Mouse (Mus musculus) CD4-positive, CD25-positive, alpha-beta regulatory T cell (primary cell): ENCODE data around the gene Arhgap44. TPM values are rescaled to one million over a fixed set of nuclear protein-coding genes. Genes with fewer than 3 reads are reported as not detected.

Experiments
- polyA plus RNA-seq: library from polyadenylated mRNA; unstranded; fragments of 100-300 nt; shearing (Covaris generic); gene quantifications from one replicate; pipeline ENCODE4 v1.2.1, GENCODE M21; 2017

Arhgap44 gene
- polyA plus RNA-seq: 0.19 TPM

GRCm38 (mm10) chr11:65162767-65163120, at the start of gene Arhgap44:
Gene Arhgap44, minus strand, starts transcription at chr11:65162961.

GRCm38 (mm10) chr11:65159791-65160190, 3.0 kb downstream of the Arhgap44 start, which contains the start of gene 1700086D15Rik:
Gene 1700086D15Rik, minus strand, starts transcription at chr11:65159891.

GRCm38 (mm10) chr11:64978720-64979488, 183.9 kb downstream of the Arhgap44 start, which contains the start of gene Elac2:
Gene Elac2, plus strand, starts transcription at chr11:64979038.

Other genes starting within 250 kb of the Arhgap44 start
- gene Elac2, start 183.9 kb downstream of the Arhgap44 start, polyA plus RNA-seq: 42.9 TPM
- not detected for gene 1700086D15Rik, start 3.1 kb downstream of the Arhgap44 start, polyA plus RNA-seq
- 0.05 TPM for gene Myocd, start 107.0 kb upstream of the Arhgap44 start, polyA plus RNA-seq